Mouse (Mus musculus): ENCODE results near the gene Nepro.

GRCm38 (mm10) chr16:44780751-44781150 lies 56.6 kb downstream of the Nepro start:
- TF ChIP-seq CTCF (conservative IDR thresholded peaks at IDR 0.05; ENCODE audit: low read length): peak; percentile 31; the same call in 1 of the 2 replicates
- TF ChIP-seq POU5F1 (IDR thresholded peaks at IDR 0.05; ENCODE audit: borderline replicate concordance, low read length): no peak

Data from E14TG2a.4 (cell line).